Mouse (Mus musculus) neutrophil, adult 5-6 weeks (primary cell): ENCODE results near the gene Fads1. TPM values are rescaled to one million over a fixed set of nuclear protein-coding genes. Genes with fewer than 3 reads are reported as not detected.

Experiments
- ATAC-seq: fragments of 151-379, 151-347 bp; 2 replicates; pipeline ENCODE4 v1.8.0; 2017; ENCODE audit warnings: mild to moderate bottlenecking, moderate TSS enrichment; ENCODE audit not compliant: insufficient number of reproducible peaks, poor library complexity, low FRiP score, severe bottlenecking; ENCODE audit errors: extremely low read depth
- total RNA-seq: library from RNA; stranded (forward); fragments of 200-1000 nt; gene quantifications from 2 replicates; pipeline ENCODE4 v1.2.3, GENCODE M21; 2017

Fads1 gene
- total RNA-seq, 1 experiment from 2014 or later = 0.23 TPM

- ATAC-seq = no peak
Measured at GRCm38 (mm10) chr19:10203146-10203847, 20.6 kb downstream of the Fads1 start.

GRCm38 (mm10) chr19:10203848-10204615 is 21.3 kb downstream of the Fads1 start, which contains the start of the genes Tmem258 and Fen1:
Gene Tmem258 (plus strand): TSS chr19:10204014.
Gene Fen1 (minus strand): TSS chr19:10204169.
- ATAC-seq = peak; percentile 84

DNA sequence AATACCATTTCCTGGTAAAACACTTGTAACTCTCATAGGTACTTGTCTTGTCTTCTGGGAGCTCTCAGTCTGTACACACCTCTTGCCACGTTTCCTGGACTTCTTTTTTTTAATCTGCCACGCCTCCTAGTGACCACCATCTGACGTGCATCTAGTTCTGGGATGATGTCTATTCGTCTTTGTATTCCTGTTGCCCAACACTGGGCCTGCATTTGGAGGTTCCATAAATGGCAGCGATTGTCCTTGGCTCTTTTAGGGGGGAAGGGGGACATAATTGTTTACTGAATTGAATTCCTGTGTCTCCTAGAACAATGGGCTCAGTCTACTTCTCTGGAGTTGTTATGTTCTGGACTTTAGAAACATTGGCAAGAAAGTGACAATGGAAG is 21.9 kb downstream of the Fads1 start:
- peak; percentile 47; the same call in 1 of the 2 replicates for ATAC-seq

- no peak for ATAC-seq
Measured at GRCm38 (mm10) chr19:10205051-10205450, 22.4 kb downstream of the Fads1 start.

- ATAC-seq = no peak
Measured at GRCm38 (mm10) chr19:10208851-10209250, 26.2 kb downstream of the Fads1 start.

GRCm38 (mm10) chr19:10210885-10211284 is 28.2 kb downstream of the Fads1 start:
- no peak for ATAC-seq

DNA sequence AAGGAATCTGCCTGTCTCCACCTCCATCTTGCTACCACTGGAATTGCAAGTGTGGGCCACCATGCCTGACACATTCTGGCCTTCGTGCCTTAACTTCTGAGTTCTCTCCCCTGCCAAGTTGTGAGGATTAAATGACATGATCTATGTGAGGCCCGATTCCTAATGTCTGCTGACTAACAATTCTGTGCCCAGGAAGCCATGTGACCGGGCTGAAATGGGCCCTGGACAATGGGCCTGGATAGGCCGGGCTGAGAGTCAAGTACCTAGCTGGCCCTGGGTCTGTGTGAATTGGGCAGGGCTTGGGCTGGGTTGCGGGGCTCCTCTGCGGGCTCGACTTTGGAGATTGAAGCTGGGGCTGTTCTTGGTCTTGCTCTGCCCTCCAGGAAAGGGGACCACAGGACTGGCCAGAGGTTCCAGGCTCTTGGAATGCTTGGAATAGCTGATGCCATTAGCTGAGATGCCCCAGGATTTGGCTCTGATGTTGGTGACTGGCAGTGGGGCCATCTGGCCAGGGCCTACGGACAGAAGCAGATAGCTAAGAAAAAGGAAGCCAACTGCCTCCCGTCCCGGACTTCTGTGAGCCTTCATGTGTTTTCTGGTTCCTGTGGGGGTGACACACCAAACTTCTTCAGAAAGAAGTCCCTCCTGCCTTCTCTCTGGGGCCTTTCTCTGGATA is 31.2 kb downstream of the Fads1 start:
- no peak for ATAC-seq

GRCm38 (mm10) chr19:10216101-10216500 is 33.4 kb downstream of the Fads1 start:
- ATAC-seq = no peak

- no peak for ATAC-seq
Measured at GRCm38 (mm10) chr19:10219108-10219507, 36.4 kb downstream of the Fads1 start.

GRCm38 (mm10) chr19:10219593-10219992 is 36.9 kb downstream of the Fads1 start:
- no peak for ATAC-seq

GRCm38 (mm10) chr19:10221585-10221984 is 38.9 kb downstream of the Fads1 start:
- no peak for ATAC-seq

DNA sequence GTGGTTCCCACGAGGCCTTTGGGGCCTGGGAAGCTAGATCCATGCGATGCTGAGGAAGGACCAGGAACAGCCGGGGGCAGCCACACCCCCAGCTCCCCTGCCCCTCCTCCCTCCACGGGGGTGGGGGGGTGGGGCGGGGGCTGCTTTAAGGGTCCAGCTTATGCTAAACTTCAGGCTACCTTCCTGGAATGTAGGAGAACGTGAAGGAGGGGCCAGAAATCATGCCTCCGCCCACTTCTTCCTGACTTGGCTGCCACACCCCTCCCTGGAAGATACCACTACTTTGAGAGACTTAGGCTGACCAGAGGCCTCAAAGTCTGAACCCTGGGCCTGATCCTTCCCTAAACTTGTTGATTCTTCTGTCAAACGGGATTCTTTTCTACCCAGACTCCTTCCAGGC is 40.0 kb downstream of the Fads1 start:
- no peak for ATAC-seq

- no peak for ATAC-seq
Measured at GRCm38 (mm10) chr19:10223561-10223960, 40.9 kb downstream of the Fads1 start.

GRCm38 (mm10) chr19:10224637-10225453 is 42.2 kb downstream of the Fads1 start:
- ATAC-seq = no peak

- no peak for ATAC-seq
Measured at GRCm38 (mm10) chr19:10225767-10226166, 43.1 kb downstream of the Fads1 start.

DNA sequence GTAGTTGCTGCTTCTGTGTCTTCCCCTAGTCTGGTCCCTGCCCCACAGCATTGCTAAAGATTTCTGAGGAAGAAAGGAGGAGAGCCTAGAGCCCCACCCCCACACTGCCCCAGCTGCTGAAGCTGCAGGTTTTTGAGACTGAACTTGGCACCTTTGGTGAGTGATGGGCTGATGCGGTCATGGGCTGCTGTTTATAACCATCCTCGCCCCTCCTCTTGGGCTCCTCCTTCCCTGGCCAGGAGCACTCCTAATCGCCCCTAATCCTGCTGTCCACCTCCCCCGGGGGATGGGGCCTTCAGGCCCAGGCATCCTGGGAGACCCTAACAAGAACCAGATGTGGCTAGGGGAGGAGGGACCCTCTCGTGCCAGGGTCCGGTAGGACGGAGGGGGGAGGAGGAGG is 48.3 kb downstream of the Fads1 start:
- no peak for ATAC-seq

DNA sequence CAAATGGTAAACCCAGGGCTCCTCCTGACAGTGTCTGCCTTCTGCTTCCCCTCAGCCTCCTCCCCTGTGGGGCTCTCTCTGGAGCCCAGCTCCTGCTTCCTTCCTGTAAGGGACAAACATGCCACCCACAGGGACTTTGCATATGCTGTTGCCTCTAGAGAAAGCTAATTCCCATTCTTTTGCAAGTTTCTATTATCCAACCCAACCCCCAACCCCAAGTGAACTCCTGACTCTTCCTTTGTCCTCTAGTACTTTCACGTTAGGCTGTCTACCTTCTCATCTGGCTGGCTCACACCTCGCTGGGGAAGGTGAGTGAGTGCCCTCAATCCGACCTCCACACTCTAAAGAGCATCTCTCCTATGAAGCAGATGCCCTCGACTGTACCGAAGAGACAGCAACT is 49.2 kb downstream of the Fads1 start:
- ATAC-seq = no peak

- ATAC-seq = no peak
Measured at GRCm38 (mm10) chr19:10232327-10233017, 49.8 kb downstream of the Fads1 start.
